Mouse (Mus musculus): ENCODE data around the gene Tnfsf4. TPM values are rescaled to one million over a fixed set of nuclear protein-coding genes. Genes with fewer than 3 reads are reported as not detected.

The Tnfsf4 gene
- polyA plus RNA-seq, 1 experiment from 2014 or later, result not detected

- H3K9me3 ChIP-seq, result no peaks in the 10 kb centered on the region; the same call in 1 of the 2 replicates
- no peak overlapping the region for H3K4me3 ChIP-seq
- H3K9ac ChIP-seq, result no peak overlapping the region
- no peak overlapping the region for H3K27ac ChIP-seq (replicated peaks)
- H3K27me3 ChIP-seq, result no peaks in the 10 kb centered on the region
- no peak for ATAC-seq (ENCODE audit: low FRiP score, low read depth)
- whole genome bisulfite sequencing, result 28% methylated on average over 6 of the region's 6 CpGs
- H3K4me1 ChIP-seq (replicated peaks), result no peaks in the 10 kb centered on the region
- H3K36me3 ChIP-seq, result no peaks in the 10 kb centered on the region
- no peak overlapping the region for H3K4me2 ChIP-seq
Measured at GRCm38 (mm10) chr1:161400126-161400525, 4.9 kb downstream of the Tnfsf4 start.

- Histone ChIP-seq H3K9ac (no peak overlapping the region), H3K27me3 (no peaks in the 10 kb centered on the region), H3K9me3 (no peaks in the 10 kb centered on the region; the same call in 1 of the 2 replicates), H3K4me3 (no peak overlapping the region), H3K4me2 (no peak overlapping the region), H3K4me1 (replicated peaks) (no peaks in the 10 kb centered on the region), H3K27ac (replicated peaks) (no peak overlapping the region), H3K36me3 (no peaks in the 10 kb centered on the region)
- no peak for ATAC-seq (ENCODE audit: low FRiP score, low read depth)
- WGBS, result 43% methylated on average over 2 of the region's 2 CpGs
Measured at GRCm38 (mm10) chr1:161403061-161403460, 7.9 kb downstream of the Tnfsf4 start.

GRCm38 (mm10) chr1:161406480-161406879 lies 11.3 kb downstream of the Tnfsf4 start:
- 84% methylated on average over 1 of the region's 1 CpGs for WGBS

GRCm38 (mm10) chr1:161419926-161420325 lies 24.7 kb downstream of the Tnfsf4 start:
- Histone ChIP-seq H3K36me3 (no peaks in the 10 kb centered on the region), H3K4me1 (replicated peaks) (no peaks in the 10 kb centered on the region), H3K4me3 (no peak overlapping the region), H3K27ac (replicated peaks) (no peak overlapping the region), H3K9me3 (no peaks in the 10 kb centered on the region), H3K27me3 (no peaks in the 10 kb centered on the region), H3K9ac (no peak overlapping the region), H3K4me2 (no peak overlapping the region)
- ATAC-seq (ENCODE audit: low FRiP score, low read depth), result no peak

More at GRCm38 (mm10) chr1:161406480-161406879, 11.3 kb downstream of the Tnfsf4 start:
- Histone ChIP-seq H3K27me3 (no peaks in the 10 kb centered on the region), H3K9ac (no peak overlapping the region), H3K9me3 (no peaks in the 10 kb centered on the region; the same call in 1 of the 2 replicates), H3K36me3 (no peaks in the 10 kb centered on the region), H3K4me3 (no peak overlapping the region), H3K27ac (replicated peaks) (no peak overlapping the region), H3K4me2 (no peak overlapping the region), H3K4me1 (replicated peaks) (no peaks in the 10 kb centered on the region)
- ATAC-seq (ENCODE audit: low FRiP score, low read depth), result no peak

GRCm38 (mm10) chr1:161420646-161421045 lies 25.4 kb downstream of the Tnfsf4 start:
- Histone ChIP-seq H3K4me2 (no peak overlapping the region), H3K36me3 (no peaks in the 10 kb centered on the region), H3K27me3 (no peaks in the 10 kb centered on the region), H3K9ac (no peak overlapping the region), H3K27ac (replicated peaks) (no peak overlapping the region), H3K9me3 (no peaks in the 10 kb centered on the region), H3K4me3 (no peak overlapping the region), H3K4me1 (replicated peaks) (no peaks in the 10 kb centered on the region)
- ATAC-seq (ENCODE audit: low FRiP score, low read depth), result no peak
- 83% methylated on average over 9 of the region's 9 CpGs for WGBS

- Histone ChIP-seq H3K4me2 (no peak overlapping the region), H3K27me3 (no peaks in the 10 kb centered on the region), H3K9ac (no peak overlapping the region), H3K4me3 (no peak overlapping the region), H3K9me3 (no peaks in the 10 kb centered on the region), H3K27ac (replicated peaks) (no peak overlapping the region), H3K36me3 (no peaks in the 10 kb centered on the region), H3K4me1 (replicated peaks) (no peaks in the 10 kb centered on the region)
- ATAC-seq (ENCODE audit: low FRiP score, low read depth), result no peak
- WGBS, result 78% methylated on average over 4 of the region's 4 CpGs
Measured at GRCm38 (mm10) chr1:161426277-161427056, 31.3 kb downstream of the Tnfsf4 start.

- no peak overlapping the region for H3K27ac ChIP-seq (replicated peaks)
- no peak for ATAC-seq (ENCODE audit: low FRiP score, low read depth)
- no peaks in the 10 kb centered on the region for H3K36me3 ChIP-seq
- no peak overlapping the region for H3K4me2 ChIP-seq
- H3K9me3 ChIP-seq, result no peaks in the 10 kb centered on the region
- 92% methylated on average over 1 of the region's 1 CpGs for WGBS
- no peak overlapping the region for H3K4me3 ChIP-seq
- H3K4me1 ChIP-seq (replicated peaks), result no peaks in the 10 kb centered on the region
- no peak overlapping the region for H3K9ac ChIP-seq
- H3K27me3 ChIP-seq, result no peaks in the 10 kb centered on the region
Measured at GRCm38 (mm10) chr1:161427057-161427311, 31.8 kb downstream of the Tnfsf4 start.

GRCm38 (mm10) chr1:161435781-161436180 lies 40.6 kb downstream of the Tnfsf4 start:
- Histone ChIP-seq H3K4me1 (replicated peaks) (no peaks in the 10 kb centered on the region), H3K9ac (no peak overlapping the region), H3K4me3 (no peak overlapping the region), H3K27ac (replicated peaks) (no peak overlapping the region), H3K27me3 (no peaks in the 10 kb centered on the region), H3K9me3 (no peaks in the 10 kb centered on the region), H3K36me3 (no peaks in the 10 kb centered on the region), H3K4me2 (no peak overlapping the region)
- WGBS, result 77% methylated on average over 2 of the region's 2 CpGs
- ATAC-seq (ENCODE audit: low FRiP score, low read depth), result no peak

GRCm38 (mm10) chr1:161436503-161436902 lies 41.3 kb downstream of the Tnfsf4 start:
- Histone ChIP-seq H3K9me3 (no peaks in the 10 kb centered on the region), H3K27me3 (no peaks in the 10 kb centered on the region), H3K27ac (replicated peaks) (no peak overlapping the region), H3K4me2 (no peak overlapping the region), H3K4me3 (no peak overlapping the region), H3K9ac (no peak overlapping the region), H3K36me3 (no peaks in the 10 kb centered on the region), H3K4me1 (replicated peaks) (no peaks in the 10 kb centered on the region)
- WGBS, result 92% methylated on average over 6 of the region's 6 CpGs
- no peak for ATAC-seq (ENCODE audit: low FRiP score, low read depth)

- ATAC-seq (ENCODE audit: low FRiP score, low read depth), result no peak
- 59% methylated on average over 7 of the region's 7 CpGs for WGBS
Measured at GRCm38 (mm10) chr1:161444858-161445257, 49.6 kb downstream of the Tnfsf4 start.

GRCm38 (mm10) chr1:161451683-161452245 lies 56.6 kb downstream of the Tnfsf4 start:
- no peak for ATAC-seq (ENCODE audit: low FRiP score, low read depth)
- H3K27ac ChIP-seq (replicated peaks), result no peak overlapping the region
- H3K36me3 ChIP-seq, result no peaks in the 10 kb centered on the region
- WGBS, result 65% methylated on average over 3 of the region's 3 CpGs
- no peaks in the 10 kb centered on the region for H3K4me1 ChIP-seq (replicated peaks)
- H3K9ac ChIP-seq, result no peak overlapping the region
- H3K4me3 ChIP-seq, result no peak overlapping the region
- H3K4me2 ChIP-seq, result no peak overlapping the region
- H3K9me3 ChIP-seq, result no peaks in the 10 kb centered on the region
- no peaks in the 10 kb centered on the region for H3K27me3 ChIP-seq

More at GRCm38 (mm10) chr1:161444858-161445257, 49.6 kb downstream of the Tnfsf4 start:
- H3K4me2 ChIP-seq, result no peak overlapping the region
- H3K27ac ChIP-seq (replicated peaks), result no peak overlapping the region
- no peak overlapping the region for H3K4me3 ChIP-seq
- H3K9me3 ChIP-seq, result no peaks in the 10 kb centered on the region
- H3K36me3 ChIP-seq, result no peaks in the 10 kb centered on the region
- H3K27me3 ChIP-seq, result no peaks in the 10 kb centered on the region
- H3K4me1 ChIP-seq (replicated peaks), result no peaks in the 10 kb centered on the region
- H3K9ac ChIP-seq, result no peak overlapping the region

GRCm38 (mm10) chr1:161452250-161452649 lies 57.0 kb downstream of the Tnfsf4 start:
- Histone ChIP-seq H3K27me3 (no peaks in the 10 kb centered on the region), H3K4me2 (no peak overlapping the region), H3K27ac (replicated peaks) (no peak overlapping the region), H3K9me3 (no peaks in the 10 kb centered on the region), H3K36me3 (no peaks in the 10 kb centered on the region), H3K4me3 (no peak overlapping the region), H3K9ac (no peak overlapping the region), H3K4me1 (replicated peaks) (no peaks in the 10 kb centered on the region)
- 97% methylated on average over 1 of the region's 1 CpGs for WGBS
- no peak for ATAC-seq (ENCODE audit: low FRiP score, low read depth)

Measured in hindbrain, embryonic 15.5 days (tissue).